Mouse (Mus musculus) layer of hippocampus, adult 2 months (tissue): ENCODE measurements at regions not wholly inside any gene's neighbourhood (a gene's known extent, or its start where the extent isn't known, plus 50 kb on each side); places are given as distances from the start of the nearest gene placed in this dataset.
"Not testable (repeated sequence)": the region's sequence is repeated elsewhere in the genome, so short reads cannot be mapped to it uniquely, and the experiment has no call there.

Experiments
- DNase-seq, 2 experiments: peaks; one replicate each; pipeline ENCODE4 v3.0.0; 2022; ENCODE audit warnings: low spot score in 2 of 2
- H3K27ac ChIP-seq: fragments of 200-600 bp; 2 replicates; pipeline ENCODE4 v1.8.1; 2022
- H3K4me3 ChIP-seq: fragments of 200-600 bp; 2 replicates; pipeline ENCODE4 v1.8.1; 2022; ENCODE audit warnings: mild to moderate bottlenecking
- CTCF ChIP-seq: fragments of 200-600 bp; conservative IDR thresholded peaks from 2 replicates; pipeline ENCODE4 v1.8.1; 2022; ENCODE audit warnings: antibody characterized with exemption, mild to moderate bottlenecking, moderate library complexity

DNA sequence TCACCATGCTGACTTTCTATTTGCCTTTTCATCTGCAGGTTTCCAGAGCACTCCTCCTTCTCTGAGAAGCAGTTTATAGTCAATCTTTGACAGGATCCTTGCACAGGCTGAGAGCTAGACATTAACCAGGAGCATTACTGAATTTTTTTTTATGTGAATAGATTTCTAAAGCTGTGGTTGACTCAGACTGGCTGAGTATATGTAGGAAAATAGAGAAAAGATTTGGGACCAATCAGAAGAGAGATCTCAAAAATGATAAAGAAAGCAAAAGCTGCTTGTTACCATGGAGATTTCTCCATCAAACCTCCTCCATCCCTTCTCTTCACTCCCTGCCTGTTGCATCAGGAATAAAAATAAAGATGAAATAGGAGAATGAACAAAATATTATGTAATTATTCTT lies 731.2 kb upstream of the Ndn start:
- peak overlapping the region; percentile 38 for H3K4me3 ChIP-seq
- peak overlapping the region; percentile 74 for H3K27ac ChIP-seq
- TF ChIP-seq CTCF: no peak
- DNase-seq: peak in 1 of 2 experiments; percentile 18

DNA sequence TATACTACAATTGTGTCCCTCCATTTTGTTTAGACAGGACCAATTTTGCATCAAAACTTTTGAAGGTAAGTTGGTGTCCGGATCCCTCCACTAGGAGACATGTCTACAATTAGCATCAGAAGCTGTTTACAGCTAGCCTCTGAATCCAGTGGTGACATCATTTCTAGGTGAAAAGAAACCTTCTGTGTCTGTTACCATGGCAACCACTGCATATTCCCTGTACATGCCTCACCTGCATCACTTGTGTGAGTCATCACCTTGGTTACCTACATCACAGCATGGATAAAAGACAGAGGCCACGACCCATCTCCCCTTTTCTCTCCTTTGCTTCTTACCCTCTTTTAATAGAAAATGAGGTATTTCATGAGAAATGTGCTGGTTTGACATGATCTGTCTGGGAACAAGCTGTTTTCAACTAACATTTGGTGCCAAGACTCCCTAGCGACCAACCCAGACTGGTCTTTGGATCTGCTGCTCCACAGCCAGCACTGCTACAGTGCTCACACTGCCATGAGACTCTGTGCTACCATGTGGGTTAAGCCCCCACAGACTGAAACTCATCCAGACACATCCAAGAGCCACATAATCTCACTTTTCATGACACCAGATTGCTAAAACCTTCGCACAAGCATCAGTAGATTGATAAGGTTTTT lies 701.4 kb upstream of the Ndn start:
- no peak for TF ChIP-seq CTCF
- peak overlapping the region; percentile 76 for H3K27ac ChIP-seq
- H3K4me3 ChIP-seq: no peak overlapping the region
- DNase-seq: peak in 1 of 2 experiments; percentile 34

DNA sequence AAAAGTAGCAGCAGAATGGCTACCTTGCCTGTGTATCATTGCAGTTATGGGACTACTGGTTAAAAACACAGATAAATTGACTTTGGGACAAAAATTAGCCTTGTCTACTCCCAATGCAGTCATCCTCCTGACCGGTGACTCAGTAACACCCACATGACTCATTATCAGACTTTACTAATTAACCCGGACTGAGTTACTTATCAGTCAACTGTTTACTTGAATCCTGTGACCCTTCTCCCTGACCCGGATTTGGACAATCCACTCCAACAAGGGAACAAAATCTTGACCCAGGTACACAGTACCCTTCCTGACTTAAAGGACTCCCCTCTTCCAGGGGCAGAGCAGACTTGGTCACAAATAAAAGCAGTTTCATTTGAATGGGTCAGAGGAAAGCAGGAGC lies 688.3 kb upstream of the Ndn start:
- TF ChIP-seq CTCF: no peak
- no peak for DNase-seq

DNA sequence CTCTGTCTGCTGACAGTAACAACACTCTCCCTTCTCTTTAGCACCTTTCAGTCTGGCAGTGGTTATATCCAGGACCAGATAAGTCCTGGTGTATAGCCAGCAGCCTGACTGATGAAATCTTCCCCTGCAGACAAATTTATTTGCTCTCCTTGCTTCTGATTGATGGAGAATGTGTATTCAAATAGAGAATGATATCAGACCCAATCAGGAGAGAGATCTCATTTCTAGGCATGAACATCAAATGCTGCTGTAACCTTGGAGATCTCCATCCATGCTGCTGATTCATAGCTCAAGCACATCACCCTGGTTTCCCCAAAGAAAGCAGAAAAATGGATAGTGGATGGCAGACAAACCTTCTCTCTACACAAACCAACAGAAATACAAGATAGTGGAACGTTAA lies 663.3 kb upstream of the Ndn start:
- peak overlapping the region; percentile 78 for H3K27ac ChIP-seq
- no peak overlapping the region for H3K4me3 ChIP-seq
- TF ChIP-seq CTCF: no peak
- peak; percentile 22 to 50 for DNase-seq

More for the DNA sequence above, 688.3 kb upstream of the Ndn start:
- Histone ChIP-seq H3K4me3 (no peak overlapping the region), H3K27ac (no peak overlapping the region)

DNA sequence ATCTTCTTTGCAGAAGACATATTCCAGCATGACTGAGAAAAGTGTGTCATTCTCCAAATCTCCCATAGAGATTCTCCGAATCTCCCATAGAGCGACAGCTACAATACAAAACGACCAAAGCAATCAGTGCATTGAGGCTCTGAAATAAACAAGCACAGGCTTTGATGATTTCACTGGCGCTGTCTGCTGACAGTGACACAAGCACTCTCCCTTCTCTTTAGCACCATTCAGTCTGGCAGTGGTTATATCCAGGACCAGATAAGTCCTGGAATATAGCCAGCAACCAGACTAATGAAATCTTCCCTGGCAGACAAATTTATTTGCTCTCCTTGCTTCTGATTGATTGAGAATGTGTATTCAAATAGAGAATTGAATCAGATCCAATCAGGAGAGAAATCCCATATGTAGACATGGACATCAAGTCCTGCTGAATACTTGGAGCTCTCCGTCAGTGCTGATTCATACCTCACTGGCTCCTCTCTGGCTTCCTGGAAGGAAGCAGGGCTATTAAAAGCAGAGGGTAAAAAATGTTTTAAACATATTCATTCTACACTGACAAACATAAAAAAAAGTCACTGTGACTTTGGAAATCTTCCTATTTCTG lies 661.2 kb upstream of the Ndn start:
- peak in 1 of 2 experiments; percentile 7 for DNase-seq
- TF ChIP-seq CTCF: no peak
- H3K4me3 ChIP-seq: no peak overlapping the region
- H3K27ac ChIP-seq: peak overlapping the region; percentile 68; the same call in 1 of the 2 replicates

DNA sequence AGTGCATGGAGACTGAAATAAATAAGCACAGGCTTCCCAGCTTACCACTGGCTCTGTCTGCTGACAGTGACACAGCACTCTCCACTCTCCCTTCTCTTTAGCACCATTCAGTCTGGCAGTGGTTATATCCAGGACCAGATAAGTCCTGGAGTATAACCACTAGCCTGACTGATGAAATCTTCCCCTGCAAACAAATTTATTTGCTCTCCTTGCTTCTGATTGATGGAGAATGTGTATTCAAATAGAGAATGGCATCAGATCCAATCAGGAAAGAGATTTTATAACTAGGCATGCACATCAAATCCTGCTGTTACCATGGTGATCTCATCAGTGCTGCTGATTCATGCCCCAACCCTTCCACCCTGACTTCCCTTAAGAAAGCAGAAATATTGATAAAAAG lies 620.2 kb upstream of the Ndn start:
- DNase-seq: peak in 1 of 2 experiments; percentile 39
- Histone ChIP-seq H3K27ac (peak overlapping the region; percentile 86), H3K4me3 (peak overlapping the region; percentile 22; the same call in 1 of the 2 replicates)
- no peak for TF ChIP-seq CTCF

DNA sequence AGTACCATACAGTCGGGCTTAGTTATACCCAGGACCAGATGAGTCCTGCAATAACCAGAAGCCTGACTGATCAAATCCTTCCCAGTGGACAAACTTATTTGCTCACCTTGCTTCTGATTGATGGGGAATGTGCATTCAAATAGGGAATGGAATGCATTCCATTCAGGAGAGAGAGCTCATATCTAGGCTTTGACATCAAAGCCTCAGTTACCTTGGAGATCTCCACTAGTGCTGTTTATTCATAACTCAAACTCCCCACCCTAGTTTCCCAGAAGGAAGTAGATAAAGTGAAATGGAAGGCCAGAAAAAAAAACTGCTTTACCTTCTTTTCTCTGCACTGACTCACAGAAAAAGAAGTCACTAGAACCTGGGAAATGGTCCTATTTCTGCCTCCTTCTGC lies 608.9 kb upstream of the Ndn start:
- Histone ChIP-seq H3K4me3 (no peak overlapping the region), H3K27ac (no peak overlapping the region)
- no peak for DNase-seq
- no peak for TF ChIP-seq CTCF

DNA sequence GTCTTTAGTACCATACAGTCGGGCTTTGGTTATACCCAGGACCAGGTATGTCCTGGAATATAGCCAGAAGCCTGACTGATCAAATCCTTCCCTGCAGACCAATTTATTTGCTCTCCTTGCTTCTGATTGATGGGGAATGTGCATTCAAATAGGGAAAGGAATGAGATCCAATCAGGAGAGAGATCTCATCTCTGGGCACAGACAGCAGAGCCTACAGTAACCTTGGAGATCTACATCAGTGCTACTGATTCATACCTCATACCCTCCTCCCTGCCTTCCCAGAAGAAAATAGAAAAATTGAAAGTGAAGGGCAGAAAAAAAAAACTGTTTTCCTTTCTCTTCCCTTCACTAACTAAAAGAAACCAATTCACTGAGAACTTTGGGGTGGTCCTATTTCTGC lies 607.0 kb upstream of the Ndn start:
- peak overlapping the region; percentile 81 for H3K27ac ChIP-seq
- not testable (repeated sequence) for H3K4me3 ChIP-seq
- peak; percentile 28 to 61 for DNase-seq

DNA sequence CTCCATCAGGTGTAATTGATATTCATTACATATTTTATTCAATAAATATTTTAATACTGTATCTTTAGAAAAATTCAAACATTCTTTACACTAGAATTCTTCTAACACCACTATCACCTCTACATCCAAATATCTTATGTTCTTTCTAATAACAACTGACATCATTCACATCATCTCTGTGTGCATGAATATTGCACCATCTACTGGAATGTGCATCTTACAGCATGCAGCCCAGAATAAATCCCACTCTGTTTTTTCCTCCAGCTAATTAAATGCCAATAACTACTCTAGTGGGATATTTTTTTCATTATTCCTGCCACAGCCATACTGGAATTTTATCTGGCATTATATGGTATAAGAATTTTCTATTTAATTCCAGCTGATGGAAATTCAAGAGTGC lies 576.5 kb upstream of the Ndn start:
- Histone ChIP-seq H3K27ac (no peak overlapping the region), H3K4me3 (no peak overlapping the region)
- DNase-seq: no peak
- peak; percentile 82 for TF ChIP-seq CTCF

DNA sequence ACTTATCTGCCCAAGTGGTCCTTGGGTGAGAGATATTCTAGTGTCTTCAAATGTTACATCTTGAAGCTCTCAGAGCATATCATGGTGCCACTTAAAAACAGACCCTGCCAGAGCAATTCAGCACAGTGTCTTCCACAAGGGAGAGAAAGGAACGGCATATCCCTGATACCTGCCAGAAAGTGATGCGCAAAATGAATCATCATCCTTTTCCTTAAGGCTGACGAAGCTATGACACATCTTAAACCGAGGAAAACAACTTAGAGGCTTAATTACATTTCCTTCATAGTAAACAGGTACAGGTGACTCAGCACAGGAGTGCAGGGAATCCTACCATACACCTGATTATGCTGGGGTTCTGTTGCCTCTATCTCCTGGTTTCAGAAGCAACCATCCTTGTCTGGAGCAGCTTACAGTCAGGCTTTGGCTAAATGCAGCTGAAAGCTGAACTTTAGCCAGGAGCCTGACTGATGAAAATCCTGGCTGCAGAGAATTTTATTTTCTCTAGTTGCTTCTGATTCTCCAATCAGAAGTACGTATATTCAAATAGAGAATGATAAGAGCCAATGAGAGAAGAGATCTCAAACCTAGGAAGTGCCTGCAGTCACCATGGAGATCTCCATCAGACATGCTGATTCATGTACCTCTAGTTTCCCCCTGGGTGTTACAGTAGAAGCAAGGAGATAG lies 556.1 kb upstream of the Ndn start:
- DNase-seq: peak; percentile 25 to 47
- no peak for TF ChIP-seq CTCF
- H3K27ac ChIP-seq: peak overlapping the region; percentile 90
- H3K4me3 ChIP-seq: peak overlapping the region; percentile 22

DNA sequence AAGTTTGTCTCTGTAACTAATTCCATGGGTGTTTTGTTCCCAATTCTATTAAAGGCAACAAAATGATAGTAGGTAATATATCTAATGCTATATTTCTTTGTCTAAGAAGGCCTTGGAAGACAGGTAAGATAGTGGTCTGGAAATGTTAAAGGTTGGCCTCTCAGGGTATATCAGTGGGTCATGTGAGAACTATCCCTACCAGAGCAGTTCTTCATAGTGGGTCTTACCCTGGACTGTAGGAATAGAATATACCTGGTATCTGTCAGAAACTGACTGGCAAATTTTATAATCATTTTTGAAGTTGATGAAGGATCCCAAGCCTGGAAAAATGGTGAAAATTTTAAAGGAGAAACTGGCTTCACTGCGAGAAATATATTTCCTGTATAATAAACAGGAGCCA lies 509.5 kb upstream of the Ndn start:
- Histone ChIP-seq H3K4me3 (no peak overlapping the region), H3K27ac (peak overlapping the region; percentile 85)
- no peak for TF ChIP-seq CTCF
- DNase-seq: no peak

DNA sequence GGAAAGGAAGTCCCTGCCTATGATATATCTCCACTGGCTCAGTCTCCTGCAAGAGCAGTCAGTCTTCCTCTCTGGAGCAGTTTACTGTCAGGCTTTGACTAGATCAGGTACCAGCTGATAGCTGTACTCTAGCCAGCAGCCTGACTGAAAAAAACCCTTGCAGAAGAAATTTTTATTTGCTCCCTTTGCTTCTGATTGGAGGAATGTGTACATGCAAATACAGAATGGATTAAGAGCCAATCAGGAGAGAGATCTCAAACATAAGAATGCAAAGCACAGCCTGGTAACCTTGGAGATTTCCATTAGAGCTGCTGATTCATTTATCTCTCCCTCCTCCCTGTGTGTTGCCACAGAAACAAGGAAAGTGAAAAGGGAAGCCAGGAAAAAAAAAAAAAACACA lies 509.1 kb upstream of the Ndn start:
- no peak for TF ChIP-seq CTCF
- DNase-seq: peak; percentile 58 to 78
- Histone ChIP-seq H3K4me3 (no peak overlapping the region; the same call in 1 of the 2 replicates), H3K27ac (peak overlapping the region; percentile 88)

DNA sequence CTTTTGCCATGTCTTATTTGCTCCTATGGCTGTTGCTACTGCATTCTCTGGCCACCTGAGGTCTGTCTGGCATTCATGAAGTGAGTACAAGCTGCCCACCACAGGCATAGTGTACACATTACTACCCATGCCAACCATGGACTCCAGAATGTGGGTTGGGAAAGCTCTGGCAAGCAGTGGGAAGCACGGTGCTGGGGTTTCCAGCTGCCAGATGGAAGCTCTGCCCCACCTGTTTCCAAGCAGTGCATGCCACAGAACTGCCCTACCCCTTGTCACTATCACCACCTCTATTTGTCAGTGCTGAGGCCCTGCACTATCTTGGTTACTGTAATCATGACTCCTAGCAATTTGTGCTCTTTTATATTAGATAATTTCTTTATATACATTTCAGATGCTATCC lies 494.4 kb upstream of the Ndn start:
- Histone ChIP-seq H3K27ac (no peak overlapping the region), H3K4me3 (no peak overlapping the region)
- no peak for TF ChIP-seq CTCF
- DNase-seq: no peak

DNA sequence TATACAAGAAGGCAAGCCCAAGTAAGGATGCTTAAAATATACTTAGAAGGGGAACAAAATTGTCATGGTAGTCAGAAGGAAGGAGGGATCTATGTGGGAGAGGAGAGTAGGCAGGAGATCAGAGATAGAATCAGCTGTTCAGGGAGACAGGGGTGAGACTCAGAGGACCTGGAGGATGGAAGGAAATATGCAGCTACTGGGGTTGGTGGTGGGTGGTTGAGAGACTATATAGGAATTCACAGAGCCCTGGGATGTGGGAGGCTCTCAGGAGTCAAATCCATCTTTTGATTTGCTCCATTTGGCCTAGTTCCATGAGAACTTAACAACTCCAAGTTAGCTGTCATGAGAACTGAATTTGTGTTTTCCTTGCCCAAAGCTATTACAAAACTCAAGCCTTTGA lies 481.9 kb upstream of the Ndn start:
- no peak for TF ChIP-seq CTCF
- H3K4me3 ChIP-seq: no peak overlapping the region

More for the DNA sequence above, 481.9 kb upstream of the Ndn start:
- DNase-seq: no peak
- no peak overlapping the region for H3K27ac ChIP-seq
